Mouse (Mus musculus): Measurements from ENCODE around the gene Phlpp1.

- TF ChIP-seq GATA1 (IDR thresholded peaks at IDR 0.05; ENCODE audit: borderline replicate concordance, low read length), result no peak
- TF ChIP-seq FLI1 (IDR thresholded peaks at IDR 0.05; ENCODE audit: low read length), result no peak
Measured at GRCm38 (mm10) chr1:106428170-106428569, 256.6 kb downstream of the Phlpp1 start.
